Mouse (Mus musculus) embryonic facial prominence, embryonic 14.5 days (tissue): ENCODE results near the gene Klf3. TPM values are rescaled to one million over a fixed set of nuclear protein-coding genes. Genes with fewer than 3 reads are reported as not detected.

Experiments
- ATAC-seq: fragments of 200-750 bp; cut with Nextera tagmentation; 2 replicates; pipeline ENCODE4 v1.8.0; 2017; ENCODE audit warnings: low read depth, moderate number of reproducible peaks, moderate TSS enrichment
- DNase-seq: peaks from one replicate; pipeline ENCODE4 v3.0.0-alpha.2; 2015; ENCODE audit warnings: low spot score
- H3K27ac ChIP-seq: fragments of 300-500 bp; sonication (generic); replicated peaks from 2 replicates; pipeline ENCODE4 v1.5.1; 2014; ENCODE audit warnings: low read depth, mild to moderate bottlenecking, low read length, moderate library complexity
- H3K27me3 ChIP-seq: fragments of 300-500 bp; sonication (generic); replicated peaks from 2 replicates; pipeline ENCODE4 v1.6.1; 2014; ENCODE audit warnings: low read length; ENCODE audit not compliant: control insufficient read depth, insufficient read depth
- H3K36me3 ChIP-seq: fragments of 300-500 bp; sonication (generic); 2 replicates; pipeline ENCODE4 v1.6.1; 2014; ENCODE audit warnings: low read length, mixed read lengths; ENCODE audit not compliant: control insufficient read depth, insufficient read depth
- H3K4me1 ChIP-seq: fragments of 300-500 bp; sonication (generic); 2 replicates; pipeline ENCODE4 v1.6.1; 2014; ENCODE audit warnings: antibody characterized with exemption, low read length; ENCODE audit not compliant: control insufficient read depth, insufficient read depth
- H3K4me2 ChIP-seq: fragments of 300-500 bp; sonication (generic); 2 replicates; pipeline ENCODE4 v1.6.1; 2014; ENCODE audit warnings: low read depth, mild to moderate bottlenecking, low read length, moderate library complexity, mixed read lengths
- H3K4me3 ChIP-seq: fragments of 300-500 bp; sonication (generic); 2 replicates; pipeline ENCODE4 v1.5.1; 2014; ENCODE audit warnings: low read depth, mild to moderate bottlenecking, low read length
- H3K9ac ChIP-seq: fragments of 300-500 bp; sonication (generic); 2 replicates; pipeline ENCODE4 v1.6.1; 2014; ENCODE audit warnings: low read depth, mild to moderate bottlenecking, low read length, moderate library complexity, mixed read lengths
- H3K9me3 ChIP-seq: fragments of 300-500 bp; sonication (generic); 2 replicates; pipeline ENCODE4 v1.6.1; 2016; ENCODE audit warnings: low read length; ENCODE audit not compliant: control insufficient read depth
- WGBS: fragments of 180-500 bp; shearing (Covaris S2); extraction: QIAGEN DNeasy Blood & Tissue Kit; methylation state at CpG from one replicate; pipeline ENCODE4 v1.1.7; 2014; 5-methylcytosine and 5-hydroxymethylcytosine counted together
- polyA plus RNA-seq: library from polyadenylated mRNA; unstranded; fragments of >200 nt; fragmentation: Nextera tagmentation; extraction: Ambion mirVana; gene quantifications from 2 replicates; pipeline ENCODE4 v1.2.1, GENCODE M21; 2014

Gene Klf3
- polyA plus RNA-seq, 1 experiment from 2014 or later: 65.5 TPM

DNA sequence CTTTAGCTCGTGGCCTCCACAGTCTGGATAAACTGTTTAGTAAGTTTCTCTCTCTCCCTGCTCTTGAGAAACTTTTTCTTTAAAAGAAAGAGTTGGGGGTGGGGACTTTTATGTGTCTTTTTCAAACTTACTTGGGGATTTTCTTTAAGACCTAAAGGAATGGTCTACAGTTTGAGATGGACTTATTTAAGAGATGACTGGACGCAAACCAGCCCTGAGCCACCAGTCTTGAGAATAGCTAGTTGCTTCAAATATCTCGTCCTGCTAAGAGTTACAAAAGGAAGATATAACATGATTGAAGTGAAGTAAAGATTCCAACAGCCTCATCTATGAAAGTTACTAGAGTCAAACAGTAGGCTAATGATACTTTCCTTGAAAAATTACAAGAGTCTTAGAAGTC, 4.0 kb downstream of the Klf3 start:
- Histone ChIP-seq H3K27me3 (no peaks in the 10 kb centered on the region), H3K4me2 (peak overlapping the region; percentile 78; the same call in 1 of the 2 replicates), H3K4me1 (peaks cover 54% of the 10 kb centered on the region), H3K9ac (no peak overlapping the region), H3K27ac (peak overlapping the region; percentile 7; the same call in 1 of the 2 replicates), H3K36me3 (0 out of 2 replicates have a peak, but pooled peaks cover 11% of the 10 kb centered on the region), H3K9me3 (no peaks in the 10 kb centered on the region), H3K4me3 (no peak overlapping the region)
- DNase-seq: no peak
- 57% methylated on average over 3 of the region's 3 CpGs for WGBS
- no peak for ATAC-seq

DNA sequence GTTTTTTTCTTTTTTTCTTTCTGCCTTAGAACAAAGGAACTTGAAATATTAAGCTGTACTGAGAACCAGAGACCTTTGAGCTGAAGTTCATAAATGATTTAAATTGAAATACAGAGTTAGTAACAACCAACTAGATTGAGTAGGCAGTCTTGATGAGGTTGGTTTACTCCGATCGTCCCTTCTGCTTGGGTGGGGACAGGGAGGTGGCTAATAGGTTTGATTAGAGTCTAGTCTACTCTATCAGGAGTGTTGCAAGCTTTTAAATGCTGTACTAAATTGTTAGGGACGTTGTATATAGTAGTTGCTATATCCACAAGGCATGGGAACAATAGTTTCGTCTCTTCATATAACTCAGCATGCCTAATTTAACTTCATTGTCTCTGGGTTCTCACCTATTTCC, 4.4 kb downstream of the Klf3 start:
- Histone ChIP-seq H3K27me3 (no peaks in the 10 kb centered on the region), H3K36me3 (0 out of 2 replicates have a peak, but pooled peaks cover 11% of the 10 kb centered on the region), H3K9me3 (no peaks in the 10 kb centered on the region), H3K4me3 (no peak overlapping the region; the same call in 1 of the 2 replicates), H3K27ac (peak overlapping the region; percentile 54), H3K4me1 (peaks cover 58% of the 10 kb centered on the region), H3K4me2 (peak overlapping the region; percentile 78), H3K9ac (no peak overlapping the region)
- ATAC-seq: no peak
- WGBS: 51% methylated on average over 4 of the region's 4 CpGs
- DNase-seq: no peak

- Histone ChIP-seq H3K4me3 (no peak overlapping the region; the same call in 1 of the 2 replicates), H3K4me2 (peak overlapping the region; percentile 78), H3K4me1 (peaks cover 65% of the 10 kb centered on the region), H3K9ac (peak overlapping the region; percentile 38; the same call in 1 of the 2 replicates), H3K27me3 (no peaks in the 10 kb centered on the region), H3K36me3 (0 out of 2 replicates have a peak, but pooled peaks cover 11% of the 10 kb centered on the region), H3K27ac (peak overlapping the region; percentile 54), H3K9me3 (no peaks in the 10 kb centered on the region)
- 34% methylated on average over 24 of the region's 24 CpGs for WGBS
- ATAC-seq: no peak
- DNase-seq: no peak
These were observed 5.2 kb downstream of the Klf3 start for GRCm38 (mm10) chr5:64808106-64809010.

- H3K36me3 ChIP-seq: 0 out of 2 replicates have a peak, but pooled peaks cover 11% of the 10 kb centered on the region
- H3K27ac ChIP-seq: no peak overlapping the region
- H3K4me2 ChIP-seq: no peak overlapping the region
- DNase-seq: no peak
- no peaks in the 10 kb centered on the region for H3K9me3 ChIP-seq
- ATAC-seq: no peak
- no peaks in the 10 kb centered on the region for H3K27me3 ChIP-seq
- H3K4me1 ChIP-seq: peaks cover 65% of the 10 kb centered on the region
- H3K9ac ChIP-seq: no peak overlapping the region
- 80% methylated on average over 7 of the region's 7 CpGs for WGBS
- H3K4me3 ChIP-seq: no peak overlapping the region
These were observed 6.1 kb downstream of the Klf3 start for GRCm38 (mm10) chr5:64809257-64809656.

- no peak for ATAC-seq
- Histone ChIP-seq H3K27ac (peak overlapping the region; percentile 85; the same call in 1 of the 2 replicates), H3K4me1 (peaks cover 65% of the 10 kb centered on the region), H3K9ac (no peak overlapping the region), H3K4me3 (no peak overlapping the region), H3K4me2 (peak overlapping the region; percentile 41; the same call in 1 of the 2 replicates), H3K9me3 (no peaks in the 10 kb centered on the region), H3K36me3 (0 out of 2 replicates have a peak, but pooled peaks cover 11% of the 10 kb centered on the region), H3K27me3 (no peaks in the 10 kb centered on the region)
- no peak for DNase-seq
- WGBS: 87% methylated on average over 11 of the region's 11 CpGs
These were observed 6.7 kb downstream of the Klf3 start for GRCm38 (mm10) chr5:64809864-64810263.

GRCm38 (mm10) chr5:64810860-64811499, 7.8 kb downstream of the Klf3 start:
- Histone ChIP-seq H3K9me3 (no peaks in the 10 kb centered on the region), H3K27ac (peak overlapping the region; percentile 85), H3K36me3 (0 out of 2 replicates have a peak, but pooled peaks cover 11% of the 10 kb centered on the region), H3K4me3 (peak overlapping the region; percentile 2; the same call in 1 of the 2 replicates), H3K27me3 (no peaks in the 10 kb centered on the region), H3K4me2 (peak overlapping the region; percentile 41), H3K4me1 (peaks cover 62% of the 10 kb centered on the region), H3K9ac (peak overlapping the region; percentile 43; the same call in 1 of the 2 replicates)
- ATAC-seq (peak; percentile 44), DNase-seq (peak; percentile 76)
- WGBS: 9% methylated on average over 8 of the region's 9 CpGs

DNA sequence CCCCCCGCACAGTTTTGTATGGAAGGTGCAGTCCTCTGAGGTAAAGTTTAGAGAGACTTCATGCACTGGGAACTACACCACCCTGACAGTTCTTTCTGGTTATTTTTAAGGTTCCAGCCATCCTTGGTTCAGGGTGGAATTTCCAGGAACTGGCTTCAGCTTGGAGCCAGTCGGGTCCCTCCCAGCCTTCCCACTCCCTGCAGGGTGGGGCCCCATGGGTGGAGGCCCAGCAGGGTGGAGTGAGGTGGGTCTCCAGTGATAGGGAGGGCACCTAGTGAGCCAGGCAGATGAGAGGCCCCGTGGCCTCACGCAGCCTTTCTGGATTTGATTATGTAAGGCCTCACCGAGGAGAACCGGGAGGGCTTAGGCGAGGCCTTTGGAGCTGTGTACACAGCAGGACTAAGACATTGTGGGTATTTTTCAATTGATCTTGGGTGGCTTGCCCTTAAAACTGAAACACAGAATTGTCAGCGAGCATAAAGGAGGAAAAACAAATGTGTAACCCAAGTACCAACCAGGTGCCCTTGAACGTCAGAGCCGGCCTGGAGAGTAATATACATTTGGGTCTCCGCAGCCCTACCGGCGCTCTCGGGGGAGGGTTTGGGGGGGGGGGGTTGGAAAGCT, 8.4 kb downstream of the Klf3 start:
- Histone ChIP-seq H3K4me1 (peaks cover 62% of the 10 kb centered on the region), H3K27ac (peak overlapping the region; percentile 85), H3K36me3 (0 out of 2 replicates have a peak, but pooled peaks cover 11% of the 10 kb centered on the region), H3K9ac (peak overlapping the region; percentile 43), H3K4me2 (peak overlapping the region; percentile 41), H3K4me3 (peak overlapping the region; percentile 2), H3K9me3 (no peaks in the 10 kb centered on the region), H3K27me3 (no peaks in the 10 kb centered on the region)
- ATAC-seq (peak; percentile 71), DNase-seq (peak; percentile 75)
- 7% methylated on average over 13 of the region's 14 CpGs for whole genome bisulfite sequencing
